Mouse (Mus musculus) midbrain, embryonic 15.5 days (tissue): ENCODE results near the gene Dnajb4. TPM values are rescaled to one million over a fixed set of nuclear protein-coding genes. Genes with fewer than 3 reads are reported as not detected.
A peak's percentile ranks its signal among the peaks of the same experiment; 100 is the strongest.
"Not testable (repeated sequence)": the region's sequence is repeated elsewhere in the genome, so short reads cannot be mapped to it uniquely, and the experiment has no call there.

ENCODE experiments used
- ATAC-seq: fragments of 200-750 bp; cut with Nextera tagmentation; replicated peaks from 2 replicates; pipeline ENCODE4 v1.8.0; 2017; ENCODE audit warnings: moderate TSS enrichment
- H3K27ac ChIP-seq: fragments of 300-500 bp; sonication (generic); 2 replicates; pipeline ENCODE4 v1.5.1; 2015; ENCODE audit warnings: mild to moderate bottlenecking, inconsistent platforms
- H3K27me3 ChIP-seq: fragments of 300-500 bp; sonication (generic); replicated peaks from 2 replicates; pipeline ENCODE4 v1.6.1; 2015; ENCODE audit warnings: inconsistent platforms
- H3K36me3 ChIP-seq: fragments of 300-500 bp; sonication (generic); replicated peaks from 2 replicates; pipeline ENCODE4 v1.6.1; 2015; ENCODE audit warnings: inconsistent platforms
- H3K4me1 ChIP-seq: fragments of 300-500 bp; sonication (generic); 2 replicates; pipeline ENCODE4 v1.6.1; 2015; ENCODE audit warnings: inconsistent platforms
- H3K4me2 ChIP-seq: fragments of 300-500 bp; sonication (generic); 2 replicates; pipeline ENCODE4 v1.6.1; 2015; ENCODE audit warnings: inconsistent platforms, mild to moderate bottlenecking, moderate library complexity
- H3K4me3 ChIP-seq: fragments of 300-500 bp; sonication (generic); 2 replicates; pipeline ENCODE4 v1.5.1; 2015; ENCODE audit warnings: mild to moderate bottlenecking, inconsistent platforms
- H3K9ac ChIP-seq: fragments of 300-500 bp; sonication (generic); 2 replicates; pipeline ENCODE4 v1.6.1; 2015; ENCODE audit warnings: mild to moderate bottlenecking, inconsistent platforms
- H3K9me3 ChIP-seq: fragments of 300-500 bp; sonication (generic); 2 replicates; pipeline ENCODE4 v1.6.1; 2016; ENCODE audit warnings: inconsistent platforms
- WGBS: fragments of 180-500 bp; shearing (Covaris S2); methylation state at CpG from one replicate; pipeline ENCODE4 v1.1.7; 2015; ENCODE audit warnings: mixed read lengths; 5-methylcytosine and 5-hydroxymethylcytosine counted together
- polyA plus RNA-seq: library from polyadenylated mRNA; unstranded; fragments of >200 nt; fragmentation: Nextera tagmentation; extraction: Ambion mirVana; gene quantifications from 2 replicates; pipeline ENCODE4 v1.2.1, GENCODE M21; 2015

Dnajb4 gene
- polyA plus RNA-seq, 1 experiment from 2014 or later = 41.0 TPM

- Histone ChIP-seq H3K9ac (no peak overlapping the region), H3K27ac (no peak overlapping the region), H3K4me3 (no peak overlapping the region), H3K27me3 (no peaks in the 10 kb centered on the region), H3K9me3 (no peaks in the 10 kb centered on the region), H3K4me1 (no peaks in the 10 kb centered on the region), H3K4me2 (no peak overlapping the region), H3K36me3 (no peaks in the 10 kb centered on the region)
- ATAC-seq = no peak
- WGBS = 93% methylated on average over 2 of the region's 2 CpGs
Observed at GRCm38 (mm10) chr3:152153152-152153551, 57.0 kb downstream of the Dnajb4 start.

- Histone ChIP-seq H3K9ac (no peak overlapping the region), H3K27me3 (no peaks in the 10 kb centered on the region), H3K27ac (no peak overlapping the region), H3K4me2 (no peak overlapping the region), H3K36me3 (no peaks in the 10 kb centered on the region), H3K4me3 (no peak overlapping the region), H3K4me1 (no peaks in the 10 kb centered on the region), H3K9me3 (no peaks in the 10 kb centered on the region)
- WGBS = 100% methylated on average over 1 of the region's 1 CpGs
- ATAC-seq = no peak
Observed at GRCm38 (mm10) chr3:152152483-152152804, 57.7 kb downstream of the Dnajb4 start.

GRCm38 (mm10) chr3:152151725-152152482 is 58.2 kb downstream of the Dnajb4 start:
- H3K9me3 ChIP-seq = no peaks in the 10 kb centered on the region
- H3K27ac ChIP-seq = no peak overlapping the region
- H3K27me3 ChIP-seq = no peaks in the 10 kb centered on the region
- H3K9ac ChIP-seq = no peak overlapping the region
- H3K36me3 ChIP-seq = no peaks in the 10 kb centered on the region
- ATAC-seq = peak; percentile 41; the same call in 1 of the 2 replicates
- WGBS = 60% methylated on average over 29 of the region's 29 CpGs
- no peaks in the 10 kb centered on the region for H3K4me1 ChIP-seq
- peak overlapping the region; percentile 36 for H3K4me2 ChIP-seq
- peak overlapping the region; percentile 16; the same call in 1 of the 2 replicates for H3K4me3 ChIP-seq

GRCm38 (mm10) chr3:152149863-152150262 is 60.2 kb downstream of the Dnajb4 start:
- Histone ChIP-seq H3K27me3 (no peaks in the 10 kb centered on the region), H3K4me1 (no peaks in the 10 kb centered on the region), H3K4me3 (no peak overlapping the region), H3K27ac (no peak overlapping the region), H3K9ac (no peak overlapping the region), H3K9me3 (no peaks in the 10 kb centered on the region), H3K4me2 (no peak overlapping the region), H3K36me3 (no peaks in the 10 kb centered on the region)
- ATAC-seq = no peak
- WGBS = 73% methylated on average over 3 of the region's 3 CpGs

- no peaks in the 10 kb centered on the region for H3K36me3 ChIP-seq
- H3K27ac ChIP-seq = no peak overlapping the region
- H3K27me3 ChIP-seq = no peaks in the 10 kb centered on the region
- no peak overlapping the region for H3K4me2 ChIP-seq
- no peak for ATAC-seq
- no peaks in the 10 kb centered on the region for H3K4me1 ChIP-seq
- no peak overlapping the region for H3K4me3 ChIP-seq
- H3K9me3 ChIP-seq = no peaks in the 10 kb centered on the region
- no peak overlapping the region for H3K9ac ChIP-seq
- 89% methylated on average over 7 of the region's 7 CpGs for WGBS
Observed at GRCm38 (mm10) chr3:152149449-152149848, 60.7 kb downstream of the Dnajb4 start.

- 77% methylated on average over 12 of the region's 12 CpGs for whole genome bisulfite sequencing
- Histone ChIP-seq H3K9ac (no peak overlapping the region), H3K27me3 (no peaks in the 10 kb centered on the region), H3K4me3 (no peak overlapping the region), H3K4me2 (no peak overlapping the region), H3K27ac (no peak overlapping the region), H3K4me1 (no peaks in the 10 kb centered on the region), H3K9me3 (no peaks in the 10 kb centered on the region), H3K36me3 (no peaks in the 10 kb centered on the region)
- no peak for ATAC-seq
Observed at GRCm38 (mm10) chr3:152147085-152147831, 62.8 kb downstream of the Dnajb4 start.

- Histone ChIP-seq H3K9ac (no peak overlapping the region), H3K4me2 (no peak overlapping the region), H3K27ac (no peak overlapping the region), H3K36me3 (no peaks in the 10 kb centered on the region), H3K4me3 (no peak overlapping the region), H3K27me3 (no peaks in the 10 kb centered on the region), H3K4me1 (no peaks in the 10 kb centered on the region), H3K9me3 (no peaks in the 10 kb centered on the region)
- WGBS = 76% methylated on average over 2 of the region's 2 CpGs
- no peak for ATAC-seq
Observed at GRCm38 (mm10) chr3:152145186-152145585, 64.9 kb downstream of the Dnajb4 start.

- Histone ChIP-seq H3K27me3 (no peaks in the 10 kb centered on the region), H3K9me3 (no peaks in the 10 kb centered on the region), H3K9ac (no peak overlapping the region), H3K36me3 (no peaks in the 10 kb centered on the region), H3K4me2 (no peak overlapping the region), H3K4me3 (no peak overlapping the region), H3K27ac (no peak overlapping the region), H3K4me1 (no peaks in the 10 kb centered on the region)
- ATAC-seq = no peak
- 83% methylated on average over 6 of the region's 6 CpGs for WGBS
Observed at GRCm38 (mm10) chr3:152142989-152143695, 67.0 kb downstream of the Dnajb4 start.

- H3K9me3 ChIP-seq = no peaks in the 10 kb centered on the region
- H3K4me3 ChIP-seq = no peak overlapping the region
- no peak overlapping the region for H3K9ac ChIP-seq
- WGBS = 65% methylated on average over 3 of the region's 3 CpGs
- ATAC-seq = no peak
- no peaks in the 10 kb centered on the region for H3K27me3 ChIP-seq
- no peak overlapping the region for H3K4me2 ChIP-seq
- H3K36me3 ChIP-seq = no peaks in the 10 kb centered on the region
- H3K4me1 ChIP-seq = no peaks in the 10 kb centered on the region
- H3K27ac ChIP-seq = no peak overlapping the region
Observed at GRCm38 (mm10) chr3:152142146-152142545, 68.0 kb downstream of the Dnajb4 start.

GRCm38 (mm10) chr3:152139308-152139707 is 70.8 kb downstream of the Dnajb4 start:
- 87% methylated on average over 3 of the region's 3 CpGs for WGBS
- not testable (repeated sequence) for H3K4me2 ChIP-seq, H3K9me3 ChIP-seq, H3K27ac ChIP-seq, H3K9ac ChIP-seq, H3K27me3 ChIP-seq, ATAC-seq, H3K4me1 ChIP-seq, H3K36me3 ChIP-seq, H3K4me3 ChIP-seq

GRCm38 (mm10) chr3:152136106-152136505 is 74.0 kb downstream of the Dnajb4 start:
- not testable (repeated sequence) for H3K4me2 ChIP-seq, H3K27me3 ChIP-seq, H3K27ac ChIP-seq, H3K4me1 ChIP-seq, H3K4me3 ChIP-seq, H3K9ac ChIP-seq, H3K9me3 ChIP-seq, ATAC-seq, H3K36me3 ChIP-seq
- 92% methylated on average over 16 of the region's 16 CpGs for WGBS

- no peak for ATAC-seq
- H3K36me3 ChIP-seq = no peaks in the 10 kb centered on the region
- WGBS = 81% methylated on average over 9 of the region's 9 CpGs
- no peak overlapping the region for H3K4me3 ChIP-seq
- H3K9me3 ChIP-seq = no peaks in the 10 kb centered on the region
- H3K27ac ChIP-seq = no peak overlapping the region
- no peak overlapping the region for H3K9ac ChIP-seq
- no peaks in the 10 kb centered on the region for H3K27me3 ChIP-seq
- H3K4me1 ChIP-seq = no peaks in the 10 kb centered on the region
- no peak overlapping the region for H3K4me2 ChIP-seq
Observed at GRCm38 (mm10) chr3:152133621-152134020, 76.5 kb downstream of the Dnajb4 start.
